Mouse (Mus musculus): Measurements from ENCODE around the gene Bicd2. TPM values are rescaled to one million over a fixed set of nuclear protein-coding genes. Genes with fewer than 3 reads are reported as not detected.

Gene Bicd2
- polyA plus RNA-seq, 1 experiment from 2014 or later, result 26.2 TPM

GRCm38 (mm10) chr13:49316386-49317162 lies 24.8 kb upstream of the Bicd2 start:
- H3K27ac ChIP-seq, result 0 out of 2 replicates have a peak overlapping the region, but pooled peaks have one; percentile 54

DNA sequence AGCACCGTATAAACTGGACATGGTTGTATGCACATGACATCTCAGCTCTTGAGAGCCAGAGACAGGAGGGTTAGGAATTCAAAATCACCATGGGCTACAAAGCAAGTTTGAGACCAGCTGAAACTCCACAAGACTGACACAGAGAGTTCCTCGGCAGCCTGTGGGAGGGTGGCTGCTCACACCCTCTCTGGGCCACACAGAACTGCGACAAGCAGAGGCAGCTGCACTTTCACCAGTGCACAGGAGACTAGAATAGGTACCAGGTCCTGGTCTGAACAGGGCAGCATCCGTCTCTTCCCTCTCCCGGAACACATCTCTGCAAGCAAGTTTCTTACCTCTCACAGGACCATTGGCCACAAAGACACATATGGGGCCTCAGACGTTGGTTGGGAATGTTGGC lies 23.9 kb upstream of the Bicd2 start:
- H3K27me3 ChIP-seq (ENCODE audit: poor library complexity, severe bottlenecking), result peaks cover 68% of the 10 kb centered on the region
- H3K27ac ChIP-seq, result peak overlapping the region; percentile 54; the same call in 1 of the 2 replicates
- DNase-seq (ENCODE audit: extremely low spot score, low spot score), result no peak
- H3K9me3 ChIP-seq, result no peaks in the 10 kb centered on the region
- peaks cover 10% of the 10 kb centered on the region; the same call in 1 of the 2 replicates for H3K36me3 ChIP-seq (replicated peaks)
- H3K4me1 ChIP-seq, result peaks cover 67% of the 10 kb centered on the region
- WGBS, result 82% methylated on average over 6 of the region's 6 CpGs
- no peak overlapping the region for H3K4me3 ChIP-seq

More at GRCm38 (mm10) chr13:49316386-49317162, 24.8 kb upstream of the Bicd2 start:
- Histone ChIP-seq H3K9me3 (no peaks in the 10 kb centered on the region), H3K4me3 (no peak overlapping the region), H3K4me1 (peaks cover 61% of the 10 kb centered on the region), H3K27me3 (ENCODE audit: poor library complexity, severe bottlenecking) (peaks cover 58% of the 10 kb centered on the region), H3K36me3 (replicated peaks) (peaks cover 10% of the 10 kb centered on the region; the same call in 1 of the 2 replicates)
- 43% methylated on average over 9 of the region's 9 CpGs for WGBS
- no peak for DNase-seq (ENCODE audit: extremely low spot score, low spot score)

- Histone ChIP-seq H3K9me3 (no peaks in the 10 kb centered on the region), H3K36me3 (replicated peaks) (peaks cover 10% of the 10 kb centered on the region; the same call in 1 of the 2 replicates), H3K27me3 (ENCODE audit: poor library complexity, severe bottlenecking) (peaks cover 70% of the 10 kb centered on the region), H3K4me1 (peaks cover 67% of the 10 kb centered on the region), H3K4me3 (no peak overlapping the region), H3K27ac (0 out of 2 replicates have a peak overlapping the region, but pooled peaks have one; percentile 54)
- 89% methylated on average over 7 of the region's 7 CpGs for WGBS
- DNase-seq (ENCODE audit: extremely low spot score, low spot score), result no peak
These were observed 23.5 kb upstream of the Bicd2 start for GRCm38 (mm10) chr13:49317914-49318313.

- WGBS, result under 1% methylated on average over 10 of the region's 10 CpGs
- Histone ChIP-seq H3K27ac (peak within 1 kb of the TSS; percentile 86), H3K27me3 (ENCODE audit: poor library complexity, severe bottlenecking) (peaks cover 61% of the 10 kb centered on the region), H3K36me3 (replicated peaks) (0 out of 2 replicates have a peak, but pooled peaks cover under 1% of the 10 kb centered on the region), H3K4me1 (peaks cover 67% of the 10 kb centered on the region), H3K9me3 (no peaks in the 10 kb centered on the region), H3K4me3 (peak within 1 kb of the TSS; percentile 51)
- peak; percentile 84 for DNase-seq (ENCODE audit: extremely low spot score, low spot score)
These were observed 21.3 kb upstream of the Bicd2 start, which contains the start of gene Fgd3 for GRCm38 (mm10) chr13:49320040-49320439. Gene Fgd3, minus strand, starts transcription at chr13:49320311.

DNA sequence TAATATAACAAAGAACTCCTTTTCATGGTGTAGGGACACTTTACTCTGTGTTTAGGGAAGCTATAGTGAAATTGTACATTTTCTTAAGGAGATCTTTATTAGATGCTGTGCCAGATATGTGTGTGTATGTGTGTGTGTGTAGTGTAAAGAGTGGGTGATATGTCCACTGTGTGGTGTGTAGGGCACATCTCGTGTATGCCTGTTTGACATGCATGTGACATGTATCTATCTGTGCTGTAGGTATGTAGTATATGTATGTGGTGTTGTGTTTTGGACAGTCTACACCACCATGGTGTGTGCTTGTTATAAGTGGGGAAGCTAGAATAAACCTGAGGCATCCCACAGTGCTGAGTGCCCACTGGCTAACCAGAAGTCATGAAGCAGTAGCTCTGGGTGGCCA lies 20.9 kb upstream of the Bicd2 start:
- Histone ChIP-seq H3K36me3 (replicated peaks) (no peaks in the 10 kb centered on the region), H3K4me3 (peak overlapping the region; percentile 51), H3K4me1 (peaks cover 64% of the 10 kb centered on the region), H3K27ac (peak overlapping the region; percentile 86), H3K27me3 (ENCODE audit: poor library complexity, severe bottlenecking) (peaks cover 57% of the 10 kb centered on the region), H3K9me3 (no peaks in the 10 kb centered on the region)
- DNase-seq (ENCODE audit: extremely low spot score, low spot score), result no peak
- 89% methylated on average over 1 of the region's 1 CpGs for WGBS

GRCm38 (mm10) chr13:49321452-49321851 lies 19.9 kb upstream of the Bicd2 start:
- WGBS, result 82% methylated on average over 3 of the region's 3 CpGs
- DNase-seq (ENCODE audit: extremely low spot score, low spot score), result no peak
- no peaks in the 10 kb centered on the region for H3K9me3 ChIP-seq
- H3K27me3 ChIP-seq (ENCODE audit: poor library complexity, severe bottlenecking), result peaks cover 54% of the 10 kb centered on the region
- peaks cover 55% of the 10 kb centered on the region for H3K4me1 ChIP-seq
- no peak overlapping the region for H3K27ac ChIP-seq
- no peaks in the 10 kb centered on the region for H3K36me3 ChIP-seq (replicated peaks)
- H3K4me3 ChIP-seq, result no peak overlapping the region

GRCm38 (mm10) chr13:49322169-49322568 lies 19.2 kb upstream of the Bicd2 start:
- H3K27me3 ChIP-seq (ENCODE audit: poor library complexity, severe bottlenecking), result peaks cover 54% of the 10 kb centered on the region
- 89% methylated on average over 5 of the region's 5 CpGs for WGBS

GRCm38 (mm10) chr13:49322739-49323138 lies 18.6 kb upstream of the Bicd2 start:
- DNase-seq (ENCODE audit: extremely low spot score, low spot score), result no peak
- WGBS, result 87% methylated on average over 5 of the region's 5 CpGs
- no peaks in the 10 kb centered on the region for H3K9me3 ChIP-seq
- H3K27ac ChIP-seq, result no peak overlapping the region
- H3K27me3 ChIP-seq (ENCODE audit: poor library complexity, severe bottlenecking), result peaks cover 48% of the 10 kb centered on the region
- H3K4me3 ChIP-seq, result no peak overlapping the region
- peaks cover 42% of the 10 kb centered on the region for H3K4me1 ChIP-seq
- no peaks in the 10 kb centered on the region for H3K36me3 ChIP-seq (replicated peaks)

More at GRCm38 (mm10) chr13:49322169-49322568, 19.2 kb upstream of the Bicd2 start:
- Histone ChIP-seq H3K27ac (peak overlapping the region; percentile 64; the same call in 1 of the 2 replicates), H3K4me1 (peaks cover 48% of the 10 kb centered on the region), H3K4me3 (no peak overlapping the region), H3K36me3 (replicated peaks) (no peaks in the 10 kb centered on the region), H3K9me3 (no peaks in the 10 kb centered on the region)
- DNase-seq (ENCODE audit: extremely low spot score, low spot score), result no peak

DNA sequence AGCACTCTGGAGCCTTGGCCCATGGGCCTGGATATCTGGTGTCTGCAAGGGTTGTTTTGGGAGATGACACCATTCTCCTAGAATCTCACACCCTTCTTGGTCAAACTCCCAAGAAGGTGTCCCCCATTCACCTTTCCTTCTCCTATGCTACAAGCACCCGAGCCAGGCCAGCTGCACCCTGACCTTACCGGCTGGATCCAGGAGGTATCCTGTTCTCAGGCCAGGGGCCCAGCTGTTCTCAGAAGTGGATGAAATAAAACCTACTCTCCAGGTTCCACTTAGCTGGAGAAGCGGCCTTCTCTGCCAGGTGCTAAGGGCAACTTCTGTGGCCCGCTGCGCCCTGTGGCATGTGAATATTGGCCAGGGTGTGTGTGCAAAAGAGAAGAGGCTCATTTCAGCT lies 16.5 kb upstream of the Bicd2 start:
- H3K27me3 ChIP-seq (ENCODE audit: poor library complexity, severe bottlenecking), result peaks cover 29% of the 10 kb centered on the region
- WGBS, result 90% methylated on average over 5 of the region's 5 CpGs
- H3K36me3 ChIP-seq (replicated peaks), result no peaks in the 10 kb centered on the region
- no peaks in the 10 kb centered on the region for H3K9me3 ChIP-seq
- no peak overlapping the region for H3K4me3 ChIP-seq
- no peak overlapping the region for H3K27ac ChIP-seq
- no peak for DNase-seq (ENCODE audit: extremely low spot score, low spot score)
- H3K4me1 ChIP-seq, result peaks cover 21% of the 10 kb centered on the region

GRCm38 (mm10) chr13:49326246-49327206 lies 14.9 kb upstream of the Bicd2 start:
- no peak overlapping the region for H3K27ac ChIP-seq
- H3K27me3 ChIP-seq (ENCODE audit: poor library complexity, severe bottlenecking), result peaks cover 17% of the 10 kb centered on the region
- H3K36me3 ChIP-seq (replicated peaks), result no peaks in the 10 kb centered on the region
- H3K9me3 ChIP-seq, result no peaks in the 10 kb centered on the region
- peaks cover 6% of the 10 kb centered on the region; the same call in 1 of the 2 replicates for H3K4me1 ChIP-seq
- H3K4me3 ChIP-seq, result no peak overlapping the region
- WGBS, result 62% methylated on average over 6 of the region's 6 CpGs
- no peak for DNase-seq (ENCODE audit: extremely low spot score, low spot score)

- no peaks in the 10 kb centered on the region for H3K4me1 ChIP-seq
- DNase-seq (ENCODE audit: extremely low spot score, low spot score), result no peak
- WGBS, result 80% methylated on average over 4 of the region's 4 CpGs
- H3K9me3 ChIP-seq, result no peaks in the 10 kb centered on the region
- 0 out of 2 replicates have a peak, but pooled peaks cover 2% of the 10 kb centered on the region for H3K27me3 ChIP-seq (ENCODE audit: poor library complexity, severe bottlenecking)
- no peak overlapping the region for H3K27ac ChIP-seq
- H3K36me3 ChIP-seq (replicated peaks), result no peaks in the 10 kb centered on the region
- no peak overlapping the region for H3K4me3 ChIP-seq
These were observed 13.3 kb upstream of the Bicd2 start for GRCm38 (mm10) chr13:49328101-49328500.

GRCm38 (mm10) chr13:49333250-49333649 lies 8.1 kb upstream of the Bicd2 start:
- 75% methylated on average over 2 of the region's 2 CpGs for WGBS
- H3K27ac ChIP-seq, result no peak overlapping the region
- H3K27me3 ChIP-seq (ENCODE audit: poor library complexity, severe bottlenecking), result no peaks in the 10 kb centered on the region
- H3K9me3 ChIP-seq, result no peaks in the 10 kb centered on the region
- H3K4me1 ChIP-seq, result peaks cover 8% of the 10 kb centered on the region; the same call in 1 of the 2 replicates
- DNase-seq (ENCODE audit: extremely low spot score, low spot score), result no peak
- no peak overlapping the region for H3K4me3 ChIP-seq
- H3K36me3 ChIP-seq (replicated peaks), result no peaks in the 10 kb centered on the region

All from forebrain, embryonic 10.5 days (tissue).